Mouse (Mus musculus) forebrain, embryonic 12.5 days (tissue): ENCODE data around the gene Wnk1. TPM values are rescaled to one million over a fixed set of nuclear protein-coding genes. Genes with fewer than 3 reads are reported as not detected.

Source experiments
- microRNA counts: library from miRNA; unstranded; fragments of <30 nt; microRNA quantifications from one replicate; lab custom pipeline; 2017
- microRNA-seq: library from miRNA; unstranded; fragments of <30 nt; microRNA quantifications from one replicate; pipeline ENCODE4, GENCODE M21; 2017
- polyA plus RNA-seq: library from polyadenylated mRNA; unstranded; fragments of >200 nt; fragmentation: Nextera tagmentation; extraction: Ambion mirVana; gene quantifications from 2 replicates; pipeline ENCODE4 v1.2.1, GENCODE M21; 2016

Gene Wnk1
- polyA plus RNA-seq, 1 experiment from 2014 or later, result 77.6 TPM

MicroRNAs within 50 kb of the gene (microRNA counts, 519-probe panel; counts per million panel counts)
- not detected for microRNA mmu-miR-706 (lab: Ali Mortazavi, UCI)

Small RNA genes lying within 50 kb of the gene (microRNA-seq; reads per million reads assigned to microRNA genes)
- not detected for gene Mir706

Other genes starting within 250 kb of the Wnk1 start
- 32.9 and 34.9 TPM in 2 replicates for gene Erc1, start 190.5 kb downstream of the Wnk1 start, polyA plus RNA-seq
- gene Rad52, start 136.0 kb downstream of the Wnk1 start, polyA plus RNA-seq, result 22.8 and 25.2 TPM in 2 replicates
- gene Ninj2, start 54.7 kb upstream of the Wnk1 start, polyA plus RNA-seq, result not detected in 2 replicates